Mouse (Mus musculus) limb, embryonic 13.5 days (tissue): ENCODE measurements around the gene Atg4a. TPM values are rescaled to one million over a fixed set of nuclear protein-coding genes. Genes with fewer than 3 reads are reported as not detected.

Experiments used
- ATAC-seq: fragments of 200-750 bp; cut with Nextera tagmentation; 2 replicates; pipeline ENCODE4 v1.8.0; 2017; ENCODE audit warnings: low read depth, moderate number of reproducible peaks, moderate TSS enrichment; ENCODE audit not compliant: low FRiP score
- H3K27ac ChIP-seq: fragments of 300-500 bp; sonication (generic); 2 replicates; pipeline ENCODE4 v1.5.1; 2015; ENCODE audit warnings: inconsistent platforms, mild to moderate bottlenecking, moderate library complexity
- H3K27me3 ChIP-seq: fragments of 300-500 bp; sonication (generic); 2 replicates; pipeline ENCODE4 v1.6.1; 2015; ENCODE audit warnings: mild to moderate bottlenecking, inconsistent platforms
- H3K36me3 ChIP-seq: fragments of 300-500 bp; sonication (generic); 2 replicates; pipeline ENCODE4 v1.6.1; 2015; ENCODE audit warnings: inconsistent platforms, mild to moderate bottlenecking, moderate library complexity
- H3K4me1 ChIP-seq: fragments of 300-500 bp; sonication (generic); 2 replicates; pipeline ENCODE4 v1.6.1; 2015; ENCODE audit warnings: inconsistent platforms
- H3K4me2 ChIP-seq: fragments of 300-500 bp; sonication (generic); replicated peaks from 2 replicates; pipeline ENCODE4 v1.6.1; 2015; ENCODE audit warnings: inconsistent platforms, mild to moderate bottlenecking, moderate library complexity
- H3K4me3 ChIP-seq: fragments of 300-500 bp; sonication (generic); 2 replicates; pipeline ENCODE4 v1.5.1; 2015; ENCODE audit warnings: moderate library complexity, mild to moderate bottlenecking, inconsistent platforms
- H3K9ac ChIP-seq: fragments of 300-500 bp; sonication (generic); 2 replicates; pipeline ENCODE4 v1.6.1; 2015; ENCODE audit warnings: mild to moderate bottlenecking, inconsistent platforms
- H3K9me3 ChIP-seq: fragments of 300-500 bp; sonication (generic); 2 replicates; pipeline ENCODE4 v1.6.1; 2016; ENCODE audit warnings: inconsistent platforms
- WGBS: fragments of 180-500 bp; shearing (Covaris S2); methylation state at CpG from one replicate; pipeline ENCODE4 v1.1.7; 2015; 5-methylcytosine and 5-hydroxymethylcytosine counted together
- polyA plus RNA-seq: library from polyadenylated mRNA; unstranded; fragments of >200 nt; fragmentation: Nextera tagmentation; extraction: Ambion mirVana; gene quantifications from 2 replicates; pipeline ENCODE4 v1.2.1, GENCODE M21; 2015

Atg4a gene
- polyA plus RNA-seq, 1 experiment from 2014 or later: 21.5 TPM

GRCm38 (mm10) chrX:140984795-140985194 lies 28.1 kb downstream of the Atg4a start:
- no peaks in the 10 kb centered on the region for H3K36me3 ChIP-seq
- peaks cover 10% of the 10 kb centered on the region; the same call in 1 of the 2 replicates for H3K4me1 ChIP-seq
- ATAC-seq: no peak
- H3K9ac ChIP-seq: no peak overlapping the region
- H3K27me3 ChIP-seq: peaks cover 52% of the 10 kb centered on the region
- H3K27ac ChIP-seq: no peak overlapping the region
- no peaks in the 10 kb centered on the region for H3K9me3 ChIP-seq
- H3K4me3 ChIP-seq: no peak overlapping the region
- WGBS: 47% methylated on average over 6 of the region's 6 CpGs
- H3K4me2 ChIP-seq: no peak overlapping the region

- WGBS: 83% methylated on average over 2 of the region's 2 CpGs
- Histone ChIP-seq H3K27ac (no peak overlapping the region), H3K9ac (no peak overlapping the region), H3K4me2 (no peak overlapping the region), H3K36me3 (no peaks in the 10 kb centered on the region), H3K4me1 (peaks cover 5% of the 10 kb centered on the region; the same call in 1 of the 2 replicates), H3K4me3 (no peak overlapping the region), H3K27me3 (peaks cover 53% of the 10 kb centered on the region), H3K9me3 (no peaks in the 10 kb centered on the region)
- no peak for ATAC-seq
Measured at GRCm38 (mm10) chrX:140985256-140985655, 28.5 kb downstream of the Atg4a start.

GRCm38 (mm10) chrX:140996909-140997516 lies 40.3 kb downstream of the Atg4a start:
- Histone ChIP-seq H3K27ac (no peak overlapping the region), H3K9ac (no peak overlapping the region), H3K36me3 (no peaks in the 10 kb centered on the region), H3K4me2 (no peak overlapping the region), H3K4me3 (no peak overlapping the region), H3K4me1 (no peaks in the 10 kb centered on the region), H3K27me3 (peaks cover 21% of the 10 kb centered on the region), H3K9me3 (no peaks in the 10 kb centered on the region)
- 73% methylated on average over 1 of the region's 1 CpGs for WGBS
- no peak for ATAC-seq

GRCm38 (mm10) chrX:140997912-140998545 lies 41.3 kb downstream of the Atg4a start:
- ATAC-seq: no peak

GRCm38 (mm10) chrX:140998885-140999284 lies 42.2 kb downstream of the Atg4a start:
- Histone ChIP-seq H3K27me3 (peaks cover 16% of the 10 kb centered on the region), H3K4me2 (no peak overlapping the region), H3K27ac (no peak overlapping the region), H3K4me1 (no peaks in the 10 kb centered on the region), H3K4me3 (no peak overlapping the region), H3K9me3 (no peaks in the 10 kb centered on the region), H3K36me3 (no peaks in the 10 kb centered on the region), H3K9ac (no peak overlapping the region)
- no peak for ATAC-seq

More at GRCm38 (mm10) chrX:140997912-140998545, 41.3 kb downstream of the Atg4a start:
- no peaks in the 10 kb centered on the region for H3K9me3 ChIP-seq
- H3K36me3 ChIP-seq: no peaks in the 10 kb centered on the region
- H3K27me3 ChIP-seq: peaks cover 20% of the 10 kb centered on the region
- H3K4me3 ChIP-seq: no peak overlapping the region
- H3K9ac ChIP-seq: no peak overlapping the region
- WGBS: 60% methylated on average over 1 of the region's 1 CpGs
- H3K4me2 ChIP-seq: no peak overlapping the region
- H3K27ac ChIP-seq: no peak overlapping the region
- H3K4me1 ChIP-seq: no peaks in the 10 kb centered on the region

GRCm38 (mm10) chrX:141149705-141150104 lies 193.0 kb downstream of the Atg4a start:
- Histone ChIP-seq H3K9ac (no peak overlapping the region), H3K4me2 (no peak overlapping the region), H3K4me1 (no peaks in the 10 kb centered on the region), H3K9me3 (no peaks in the 10 kb centered on the region), H3K4me3 (no peak overlapping the region), H3K27ac (no peak overlapping the region), H3K27me3 (peaks cover 16% of the 10 kb centered on the region; the same call in 1 of the 2 replicates), H3K36me3 (no peaks in the 10 kb centered on the region)
- no peak for ATAC-seq
- 62% methylated on average over 1 of the region's 1 CpGs for WGBS

GRCm38 (mm10) chrX:141150290-141150689 lies 193.6 kb downstream of the Atg4a start:
- Histone ChIP-seq H3K4me1 (no peaks in the 10 kb centered on the region), H3K36me3 (no peaks in the 10 kb centered on the region), H3K27me3 (peaks cover 16% of the 10 kb centered on the region; the same call in 1 of the 2 replicates), H3K4me2 (no peak overlapping the region), H3K9me3 (no peaks in the 10 kb centered on the region), H3K4me3 (no peak overlapping the region), H3K27ac (no peak overlapping the region), H3K9ac (no peak overlapping the region)
- no peak for ATAC-seq

- H3K4me2 ChIP-seq: no peak overlapping the region
- no peaks in the 10 kb centered on the region for H3K9me3 ChIP-seq
- H3K4me1 ChIP-seq: no peaks in the 10 kb centered on the region
- peaks cover 16% of the 10 kb centered on the region; the same call in 1 of the 2 replicates for H3K27me3 ChIP-seq
- no peak overlapping the region for H3K27ac ChIP-seq
- H3K36me3 ChIP-seq: no peaks in the 10 kb centered on the region
- no peak overlapping the region for H3K9ac ChIP-seq
- H3K4me3 ChIP-seq: no peak overlapping the region
- no peak for ATAC-seq
Measured at GRCm38 (mm10) chrX:141151182-141151581, 194.5 kb downstream of the Atg4a start.

GRCm38 (mm10) chrX:141156696-141157095 lies 200.0 kb downstream of the Atg4a start:
- no peak for ATAC-seq
- WGBS: 5% methylated on average over 2 of the region's 2 CpGs
- Histone ChIP-seq H3K9ac (no peak overlapping the region), H3K27me3 (peaks cover 5% of the 10 kb centered on the region; the same call in 1 of the 2 replicates), H3K27ac (no peak overlapping the region), H3K4me2 (no peak overlapping the region), H3K4me1 (no peaks in the 10 kb centered on the region), H3K9me3 (no peaks in the 10 kb centered on the region), H3K4me3 (no peak overlapping the region), H3K36me3 (no peaks in the 10 kb centered on the region)

- Histone ChIP-seq H3K9me3 (no peaks in the 10 kb centered on the region), H3K36me3 (no peaks in the 10 kb centered on the region), H3K4me1 (no peaks in the 10 kb centered on the region), H3K4me3 (no peak overlapping the region), H3K9ac (no peak overlapping the region), H3K4me2 (no peak overlapping the region), H3K27me3 (peaks cover 5% of the 10 kb centered on the region; the same call in 1 of the 2 replicates), H3K27ac (no peak overlapping the region)
- WGBS: 54% methylated on average over 4 of the region's 4 CpGs
- ATAC-seq: no peak
Measured at GRCm38 (mm10) chrX:141157626-141158025, 200.9 kb downstream of the Atg4a start.

GRCm38 (mm10) chrX:141158160-141158559 lies 201.5 kb downstream of the Atg4a start:
- Histone ChIP-seq H3K4me3 (no peak overlapping the region), H3K27ac (no peak overlapping the region), H3K36me3 (no peaks in the 10 kb centered on the region), H3K4me1 (no peaks in the 10 kb centered on the region), H3K9ac (no peak overlapping the region), H3K27me3 (peaks cover 2% of the 10 kb centered on the region; the same call in 1 of the 2 replicates), H3K4me2 (no peak overlapping the region), H3K9me3 (no peaks in the 10 kb centered on the region)
- ATAC-seq: no peak
- 35% methylated on average over 4 of the region's 4 CpGs for WGBS

- Histone ChIP-seq H3K4me2 (no peak overlapping the region), H3K4me1 (no peaks in the 10 kb centered on the region), H3K4me3 (no peak overlapping the region), H3K9ac (no peak overlapping the region), H3K27ac (no peak overlapping the region), H3K36me3 (no peaks in the 10 kb centered on the region), H3K27me3 (peaks cover 4% of the 10 kb centered on the region; the same call in 1 of the 2 replicates), H3K9me3 (no peaks in the 10 kb centered on the region)
- WGBS: 70% methylated on average over 3 of the region's 3 CpGs
- no peak for ATAC-seq
Measured at GRCm38 (mm10) chrX:141160371-141160770, 203.7 kb downstream of the Atg4a start.

GRCm38 (mm10) chrX:141165067-141165466 lies 208.4 kb downstream of the Atg4a start:
- Histone ChIP-seq H3K9ac (no peak overlapping the region), H3K9me3 (no peaks in the 10 kb centered on the region), H3K4me1 (no peaks in the 10 kb centered on the region), H3K4me2 (no peak overlapping the region), H3K36me3 (no peaks in the 10 kb centered on the region), H3K27me3 (peaks cover 32% of the 10 kb centered on the region; the same call in 1 of the 2 replicates), H3K4me3 (no peak overlapping the region), H3K27ac (no peak overlapping the region)
- WGBS: 95% methylated on average over 4 of the region's 4 CpGs
- ATAC-seq: no peak
